Mouse (Mus musculus) cerebral cortex, adult 2 months (tissue): Measurements from ENCODE around the gene Ccar1.

Source experiments
- WGBS: fragments of 180-500 bp; shearing (Covaris S2); methylation state at CpG from one replicate; pipeline ENCODE4 v1.1.7; 2018; 5-methylcytosine and 5-hydroxymethylcytosine counted together

Ccar1 gene

DNA sequence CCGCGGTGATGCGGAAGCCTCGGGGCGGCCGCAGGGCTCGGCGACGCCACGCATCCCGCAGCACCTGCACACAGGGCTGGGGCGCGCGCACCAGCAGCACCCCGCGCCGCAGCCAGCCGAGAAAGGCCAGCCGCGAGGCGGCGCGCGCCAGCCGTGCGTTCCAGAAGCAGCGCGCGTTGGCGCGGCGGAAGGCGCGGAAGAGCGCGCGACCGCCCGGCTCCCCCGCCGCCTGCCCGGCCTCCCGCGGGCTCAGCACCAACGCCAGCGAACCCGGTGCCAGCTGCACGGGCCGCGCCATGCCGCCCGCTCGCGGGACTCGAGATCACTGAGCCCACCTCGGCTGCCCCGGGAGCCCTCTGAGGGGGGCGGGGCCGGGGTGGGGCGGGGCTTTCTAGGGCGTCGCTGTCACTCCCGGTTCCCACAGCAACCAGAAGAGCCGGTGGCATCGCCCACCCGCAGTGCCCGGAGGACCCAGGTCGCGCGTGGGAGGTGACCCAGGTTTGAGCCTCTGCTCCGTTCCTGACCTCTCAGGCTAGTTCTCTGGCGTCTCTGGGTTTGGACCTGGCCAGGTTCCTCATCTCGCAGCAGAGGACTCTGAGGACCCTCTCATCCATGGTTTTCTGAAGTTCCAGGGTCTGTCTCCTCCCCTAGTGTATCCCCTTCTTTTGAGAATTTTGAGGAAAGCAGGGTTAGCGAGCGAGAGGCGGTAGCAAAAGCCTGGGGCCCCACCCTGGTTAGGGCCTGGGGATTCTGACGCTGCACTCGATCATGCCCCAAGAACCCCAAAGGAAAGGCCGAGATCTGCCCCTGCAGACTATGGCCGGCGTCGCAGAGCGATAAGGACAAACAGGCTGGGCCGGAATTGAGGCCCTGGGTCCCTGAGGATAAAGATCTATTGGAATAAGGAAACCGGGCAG lies 66.1 kb downstream of the Ccar1 start, which contains the start of gene Stox1:
Gene Stox1 (minus strand): TSS at position 358 of the 917 bp plus-strand sequence.
- WGBS: 2% methylated on average over 80 of the region's 85 CpGs

- 20% methylated on average over 7 of the region's 7 CpGs for WGBS
Measured at GRCm38 (mm10) chr10:62724936-62725335, 67.2 kb downstream of the Ccar1 start.

DNA sequence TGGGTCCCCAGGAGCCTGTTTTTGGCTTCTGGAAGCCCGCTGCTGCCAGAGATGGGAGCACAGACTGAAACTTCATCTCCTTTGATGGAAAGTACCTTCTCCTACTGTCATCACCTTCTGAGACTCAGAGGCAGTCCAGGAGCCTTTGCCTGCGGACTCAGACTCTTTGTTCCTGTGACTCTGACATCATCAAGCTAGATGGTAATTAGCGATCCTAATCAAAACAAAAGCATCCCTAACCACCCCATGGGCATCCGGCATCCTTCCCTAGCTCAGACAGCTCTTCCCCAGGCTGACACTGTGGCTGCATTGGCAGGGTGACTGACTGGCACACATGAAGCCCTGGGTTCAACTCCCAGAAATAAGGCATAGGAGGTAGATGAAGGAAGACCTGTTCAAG lies 69.4 kb downstream of the Ccar1 start:
- WGBS: 57% methylated on average over 4 of the region's 4 CpGs

- 90% methylated on average over 8 of the region's 8 CpGs for WGBS
Measured at GRCm38 (mm10) chr10:62720574-62720973, 71.5 kb downstream of the Ccar1 start.

DNA sequence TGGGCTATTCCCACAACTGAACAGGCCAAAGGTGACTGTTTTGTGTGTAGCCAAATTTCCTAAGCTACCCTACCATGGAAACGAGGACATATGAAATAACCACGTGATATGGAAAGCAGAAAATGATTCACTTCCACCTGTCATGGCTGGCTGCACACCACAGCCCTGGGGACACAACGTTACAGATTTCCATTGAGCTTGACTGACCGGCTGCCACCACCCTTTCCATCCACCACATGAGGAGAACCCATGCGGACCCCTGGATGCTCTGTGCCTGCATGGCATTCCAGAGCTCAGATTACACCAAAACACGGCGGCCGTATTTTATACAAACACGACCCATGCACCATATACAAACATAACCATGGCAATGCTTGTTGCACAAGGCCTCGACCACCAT lies 78.6 kb downstream of the Ccar1 start:
- 87% methylated on average over 10 of the region's 10 CpGs for WGBS

DNA sequence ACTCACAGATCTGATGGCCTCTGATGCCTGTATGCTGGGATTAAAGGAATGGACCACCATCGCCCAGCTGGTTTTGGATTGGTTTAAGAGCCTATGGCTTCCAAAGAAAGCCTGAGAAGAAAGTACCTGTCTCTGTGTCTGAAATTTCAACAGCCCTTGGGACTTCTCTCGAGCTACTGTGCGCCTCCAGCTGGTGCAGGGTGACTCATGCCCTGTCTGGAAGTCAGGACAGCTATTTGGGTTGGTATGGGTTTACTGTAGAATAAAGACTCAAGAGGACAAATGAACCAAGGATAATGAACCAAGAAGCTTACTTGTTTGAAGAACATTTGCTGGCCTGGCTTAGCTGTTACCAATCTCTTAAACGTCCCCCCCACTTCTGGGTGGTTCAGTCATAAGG lies 88.5 kb downstream of the Ccar1 start:
- 64% methylated on average over 4 of the region's 4 CpGs for WGBS

DNA sequence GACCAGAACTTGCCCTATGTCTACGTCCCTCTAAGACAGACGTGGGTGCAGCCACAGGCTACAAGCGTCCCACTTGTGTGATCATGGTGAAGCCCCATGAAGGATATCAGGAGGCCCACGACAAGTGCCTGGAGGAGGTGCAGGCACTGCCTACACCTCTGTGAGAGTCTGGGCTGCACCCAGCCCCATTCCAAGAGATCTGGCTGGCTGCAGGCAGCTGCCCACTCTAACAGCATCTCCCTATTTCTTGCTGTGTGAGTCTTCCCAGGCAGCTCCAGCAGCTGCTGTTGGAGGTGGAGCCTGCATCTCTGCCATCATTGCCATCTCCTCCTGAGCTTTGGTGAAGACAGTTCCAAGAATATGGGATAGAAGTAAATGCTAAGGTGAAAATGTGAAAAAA lies 89.7 kb downstream of the Ccar1 start:
- 55% methylated on average over 4 of the region's 4 CpGs for WGBS
